Mouse (Mus musculus) cerebellum, adult 2 months (tissue): ENCODE measurements around the gene Txnip.

Source experiments
- CTCF ChIP-seq: fragments of 200-500 bp; IDR thresholded peaks from 2 replicates; pipeline ENCODE4 v1.5.1; 2011; ENCODE audit warnings: low read depth, mild to moderate bottlenecking, control low read depth, low read length, moderate library complexity, borderline replicate concordance; ENCODE audit not compliant: insufficient read depth
- POLR2A ChIP-seq: fragments of 200-500 bp; IDR thresholded peaks from 2 replicates; pipeline ENCODE4 v1.6.1; 2011; ENCODE audit warnings: low read length, control low read depth, borderline replicate concordance; ENCODE audit not compliant: insufficient read depth

DNA sequence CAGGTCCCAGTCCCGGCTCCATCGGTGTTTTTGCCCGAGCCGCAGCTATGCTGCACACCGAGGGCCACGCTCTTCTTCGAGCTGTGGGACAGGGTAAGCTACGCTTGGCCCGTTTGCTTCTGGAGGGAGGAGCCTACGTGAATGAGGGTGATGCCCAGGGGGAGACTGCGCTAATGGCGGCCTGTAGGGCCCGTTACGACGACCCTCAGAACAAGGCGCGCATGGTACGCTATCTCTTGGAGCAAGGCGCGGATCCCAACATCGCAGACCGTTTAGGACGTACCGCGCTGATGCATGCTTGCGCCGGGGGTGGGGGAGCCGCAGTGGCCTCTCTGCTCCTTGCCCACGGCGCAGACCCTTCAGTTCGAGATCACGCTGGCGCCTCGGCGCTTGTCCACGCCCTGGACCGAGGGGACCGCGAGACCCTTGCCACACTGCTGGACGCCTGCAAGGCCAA is 39.7 kb downstream of the Txnip start:
- no peak for TF ChIP-seq CTCF
- peak; percentile 45; the same call in 1 of the 2 replicates for TF ChIP-seq POLR2A
